Mouse (Mus musculus) heart, embryonic 14.5 days (tissue): Measurements from ENCODE around the gene Fam71b. TPM values are rescaled to one million over a fixed set of nuclear protein-coding genes. Genes with fewer than 3 reads are reported as not detected.

Experiments
- ATAC-seq: fragments of 200-750 bp; cut with Nextera tagmentation; 2 replicates; pipeline ENCODE4 v1.8.0; 2017; ENCODE audit warnings: low read depth, moderate TSS enrichment; ENCODE audit not compliant: insufficient number of reproducible peaks, insufficient read depth, low FRiP score
- H3K27ac ChIP-seq, 2 experiments: fragments of 200-500 bp in 1 of 2; fragments of 300-500 bp in 1 of 2; sonication (generic) in 1 of 2; replicated peaks in 1 of 2; 2 replicates each; pipeline ENCODE4 v1.5.1; 2012 to 2014; ENCODE audit warnings: low read depth in 2 of 2, low read length in 2 of 2, control low read depth in 1 of 2, mild to moderate bottlenecking in 1 of 2, mixed read lengths in 1 of 2; ENCODE audit not compliant: control insufficient read depth in 1 of 2, insufficient read depth in 1 of 2
- H3K27me3 ChIP-seq: fragments of 300-500 bp; sonication (generic); 2 replicates; pipeline ENCODE4 v1.6.1; 2014; ENCODE audit warnings: mild to moderate bottlenecking, low read length, control low read depth; ENCODE audit not compliant: control insufficient read depth, insufficient read depth
- H3K36me3 ChIP-seq: fragments of 300-500 bp; sonication (generic); 2 replicates; pipeline ENCODE4 v1.6.1; 2014; ENCODE audit warnings: mild to moderate bottlenecking, control low read depth, low read length, mixed read lengths; ENCODE audit not compliant: control insufficient read depth, insufficient read depth
- H3K4me1 ChIP-seq, 2 experiments: fragments of 200-500 bp in 1 of 2; fragments of 300-500 bp in 1 of 2; sonication (generic) in 1 of 2; 2 replicates each; pipeline ENCODE4 v1.6.1; 2012 to 2014; ENCODE audit warnings: low read length in 2 of 2, control low read depth in 1 of 2, mixed read lengths in 1 of 2; ENCODE audit not compliant: control insufficient read depth in 2 of 2, insufficient read depth in 2 of 2
- H3K4me2 ChIP-seq: fragments of 300-500 bp; sonication (generic); 2 replicates; pipeline ENCODE4 v1.6.1; 2014; ENCODE audit warnings: mild to moderate bottlenecking, low read length
- H3K4me3 ChIP-seq, 2 experiments: fragments of 200-500 bp in 1 of 2; fragments of 300-500 bp in 1 of 2; sonication (generic) in 1 of 2; 2 replicates each; pipeline ENCODE4 v1.5.1; 2012 to 2014; ENCODE audit warnings: low read length in 2 of 2, mild to moderate bottlenecking in 2 of 2, control low read depth in 1 of 2, low read depth in 1 of 2, moderate library complexity in 1 of 2; ENCODE audit not compliant: control insufficient read depth in 1 of 2, insufficient read depth in 1 of 2
- H3K9ac ChIP-seq: fragments of 300-500 bp; sonication (generic); 2 replicates; pipeline ENCODE4 v1.6.1; 2014; ENCODE audit warnings: mild to moderate bottlenecking, low read length
- H3K9me3 ChIP-seq: fragments of 300-500 bp; sonication (generic); 2 replicates; pipeline ENCODE4 v1.6.1; 2016; ENCODE audit warnings: low read length, control low read depth; ENCODE audit not compliant: control insufficient read depth
- WGBS: fragments of 180-500 bp; shearing (Covaris S2); extraction: QIAGEN DNeasy Blood & Tissue Kit; methylation state at CpG from one replicate; pipeline ENCODE4 v1.1.7; 2014; 5-methylcytosine and 5-hydroxymethylcytosine counted together
- polyA plus RNA-seq: library from polyadenylated mRNA; unstranded; fragments of >200 nt; fragmentation: Nextera tagmentation; extraction: Ambion mirVana; gene quantifications from 2 replicates; pipeline ENCODE4 v1.2.1, GENCODE M21; 2014

Fam71b gene
- polyA plus RNA-seq, 1 experiment from 2014 or later, result not detected

GRCm38 (mm10) chr11:46396860-46397179, 461 bp downstream of the Fam71b start:
- H3K27me3 ChIP-seq, result no peaks in the 10 kb centered on the region
- ATAC-seq, result no peak
- H3K4me2 ChIP-seq, result no peak overlapping the region
- no peaks in the 10 kb centered on the region for H3K4me1 ChIP-seq
- H3K27ac ChIP-seq, result no peak overlapping the region
- WGBS, result 37% methylated on average over 4 of the region's 4 CpGs
- H3K36me3 ChIP-seq, result no peaks in the 10 kb centered on the region
- no peaks in the 10 kb centered on the region for H3K9me3 ChIP-seq
- H3K9ac ChIP-seq, result no peak overlapping the region
- H3K4me3 ChIP-seq, result no peak overlapping the region

DNA sequence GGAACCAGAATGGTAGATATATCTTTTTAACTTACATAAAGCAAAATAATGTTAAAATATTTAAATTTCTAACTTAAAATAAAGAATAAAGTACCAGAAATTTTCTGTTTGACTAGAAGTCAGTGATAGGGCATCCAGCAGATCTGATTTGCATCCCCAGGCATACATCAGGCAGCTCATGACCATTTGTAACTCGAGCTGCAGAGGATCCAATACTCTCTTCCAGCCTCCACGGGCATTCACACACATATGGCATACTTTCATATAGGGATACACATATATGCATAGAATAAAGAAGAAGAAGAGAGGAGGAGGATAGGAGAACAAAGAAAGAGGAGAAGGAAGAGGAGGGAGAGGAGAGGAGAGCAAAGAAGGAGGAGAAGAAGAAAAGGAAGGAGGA, 1.5 kb downstream of the Fam71b start:
- Histone ChIP-seq H3K9me3 (no peaks in the 10 kb centered on the region), H3K27ac (no peak overlapping the region), H3K4me2 (no peak overlapping the region), H3K36me3 (no peaks in the 10 kb centered on the region), H3K9ac (no peak overlapping the region), H3K4me1 (no peaks in the 10 kb centered on the region), H3K27me3 (no peaks in the 10 kb centered on the region), H3K4me3 (no peak overlapping the region)
- no peak for ATAC-seq
- WGBS, result 64% methylated on average over 2 of the region's 2 CpGs

DNA sequence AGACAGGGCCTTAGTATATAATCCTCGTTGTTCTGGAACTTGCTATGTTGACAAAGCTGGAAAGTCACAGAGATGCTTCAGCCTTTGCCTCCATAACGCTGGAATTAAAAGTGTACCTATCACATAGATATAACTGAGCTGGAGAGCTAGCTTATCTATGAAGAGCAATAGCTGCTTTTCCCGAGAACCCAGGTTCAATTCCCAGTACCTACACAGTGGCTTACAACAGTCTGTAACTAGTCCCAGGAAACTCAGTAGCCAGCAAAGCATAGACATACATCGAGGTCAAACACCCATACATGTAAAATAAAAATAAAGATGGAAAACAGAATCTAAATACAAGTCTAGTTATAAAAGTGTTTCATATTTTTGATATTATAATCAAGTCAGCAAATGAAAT, 2.1 kb downstream of the Fam71b start:
- Histone ChIP-seq H3K9ac (no peak overlapping the region), H3K4me3 (no peak overlapping the region), H3K27ac (no peak overlapping the region), H3K36me3 (no peaks in the 10 kb centered on the region), H3K9me3 (no peaks in the 10 kb centered on the region), H3K4me1 (no peaks in the 10 kb centered on the region), H3K27me3 (no peaks in the 10 kb centered on the region), H3K4me2 (no peak overlapping the region)
- 75% methylated on average over 4 of the region's 4 CpGs for WGBS
- no peak for ATAC-seq

GRCm38 (mm10) chr11:46398933-46399383, 2.6 kb downstream of the Fam71b start:
- H3K27ac ChIP-seq, result no peak overlapping the region
- 62% methylated on average over 5 of the region's 5 CpGs for WGBS
- ATAC-seq, result no peak
- H3K9me3 ChIP-seq, result no peaks in the 10 kb centered on the region
- H3K4me1 ChIP-seq, result no peaks in the 10 kb centered on the region
- H3K9ac ChIP-seq, result no peak overlapping the region
- no peak overlapping the region for H3K4me2 ChIP-seq
- H3K36me3 ChIP-seq, result no peaks in the 10 kb centered on the region
- no peak overlapping the region for H3K4me3 ChIP-seq
- no peaks in the 10 kb centered on the region for H3K27me3 ChIP-seq

GRCm38 (mm10) chr11:46401555-46401954, 5.2 kb downstream of the Fam71b start:
- no peak for ATAC-seq
- H3K4me1 ChIP-seq, result no peaks in the 10 kb centered on the region
- no peaks in the 10 kb centered on the region for H3K9me3 ChIP-seq
- H3K36me3 ChIP-seq, result no peaks in the 10 kb centered on the region
- no peak overlapping the region for H3K4me2 ChIP-seq
- H3K4me3 ChIP-seq, result no peak overlapping the region
- H3K27ac ChIP-seq, result no peak overlapping the region
- 80% methylated on average over 12 of the region's 12 CpGs for WGBS
- no peak overlapping the region for H3K9ac ChIP-seq
- no peaks in the 10 kb centered on the region for H3K27me3 ChIP-seq

- Histone ChIP-seq H3K4me1 (no peaks in the 10 kb centered on the region), H3K27me3 (no peaks in the 10 kb centered on the region), H3K4me2 (no peak overlapping the region), H3K9ac (no peak overlapping the region), H3K4me3 (no peak overlapping the region), H3K9me3 (no peaks in the 10 kb centered on the region), H3K27ac (no peak overlapping the region), H3K36me3 (no peaks in the 10 kb centered on the region)
- 83% methylated on average over 16 of the region's 16 CpGs for WGBS
- no peak for ATAC-seq
These were observed 8.6 kb downstream of the Fam71b start for GRCm38 (mm10) chr11:46404986-46405385.

GRCm38 (mm10) chr11:46406721-46407120, 10.4 kb downstream of the Fam71b start:
- Histone ChIP-seq H3K4me1 (no peaks in the 10 kb centered on the region), H3K27ac (no peak overlapping the region), H3K27me3 (no peaks in the 10 kb centered on the region), H3K9me3 (no peaks in the 10 kb centered on the region), H3K36me3 (no peaks in the 10 kb centered on the region), H3K9ac (no peak overlapping the region; the same call in 1 of the 2 replicates), H3K4me3 (0 out of 4 replicates have a peak overlapping the region, but pooled peaks of 1 of the 2 experiments have one; percentile 1), H3K4me2 (peak overlapping the region; percentile 32; the same call in 1 of the 2 replicates)
- no peak for ATAC-seq
- 34% methylated on average over 10 of the region's 10 CpGs for WGBS

DNA sequence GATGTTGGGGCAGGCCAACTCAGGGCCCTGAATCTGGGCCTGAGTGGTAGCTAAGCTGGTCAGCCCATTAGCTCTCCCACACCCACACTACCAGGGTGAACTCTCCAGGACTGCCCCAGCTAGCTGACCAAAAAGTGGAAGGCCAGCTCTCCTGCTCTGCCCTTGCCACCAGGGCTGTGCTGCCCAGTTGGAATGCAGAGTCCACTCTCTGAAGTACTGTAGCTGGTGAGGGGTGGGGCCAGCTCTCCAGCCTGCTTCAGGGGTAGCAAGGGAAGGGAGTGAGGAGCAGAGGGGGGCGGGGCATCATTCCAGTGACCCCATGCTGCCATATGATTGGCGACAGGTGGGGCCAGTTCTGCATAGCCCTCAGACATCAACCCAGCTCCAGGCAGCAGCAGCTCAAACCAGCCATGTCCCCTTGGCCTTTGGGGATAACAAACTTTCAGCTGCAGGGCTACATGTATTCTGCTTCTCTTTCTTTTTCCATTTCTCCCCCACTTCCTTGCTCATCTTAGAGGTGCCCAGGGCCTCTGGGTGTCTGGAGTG, 13.7 kb downstream of the Fam71b start:
- H3K27me3 ChIP-seq, result no peaks in the 10 kb centered on the region
- WGBS, result 30% methylated on average over 2 of the region's 2 CpGs
- H3K4me2 ChIP-seq, result no peak overlapping the region
- no peaks in the 10 kb centered on the region for H3K9me3 ChIP-seq
- H3K9ac ChIP-seq, result no peak overlapping the region
- H3K36me3 ChIP-seq, result no peaks in the 10 kb centered on the region
- no peak overlapping the region for H3K4me3 ChIP-seq
- H3K27ac ChIP-seq, result no peak overlapping the region
- H3K4me1 ChIP-seq, result no peaks in the 10 kb centered on the region
- no peak for ATAC-seq
